Mouse (Mus musculus): ENCODE measurements around the gene Rmnd5b. TPM values are rescaled to one million over a fixed set of nuclear protein-coding genes. Genes with fewer than 3 reads are reported as not detected.
A peak's percentile ranks its signal among the peaks of the same experiment; 100 is the strongest.
"Not testable (repeated sequence)": the region's sequence is repeated elsewhere in the genome, so short reads cannot be mapped to it uniquely, and the experiment has no call there.

Rmnd5b gene
- total RNA-seq, 2 experiments from 2014 or later = 54.8 to 55.1 TPM

GRCm38 (mm10) chr11:51649889-51650199 lies 14.1 kb upstream of the Rmnd5b start:
- no peak for DNase-seq (ENCODE audit: low spot score in 2 of 2)

DNA sequence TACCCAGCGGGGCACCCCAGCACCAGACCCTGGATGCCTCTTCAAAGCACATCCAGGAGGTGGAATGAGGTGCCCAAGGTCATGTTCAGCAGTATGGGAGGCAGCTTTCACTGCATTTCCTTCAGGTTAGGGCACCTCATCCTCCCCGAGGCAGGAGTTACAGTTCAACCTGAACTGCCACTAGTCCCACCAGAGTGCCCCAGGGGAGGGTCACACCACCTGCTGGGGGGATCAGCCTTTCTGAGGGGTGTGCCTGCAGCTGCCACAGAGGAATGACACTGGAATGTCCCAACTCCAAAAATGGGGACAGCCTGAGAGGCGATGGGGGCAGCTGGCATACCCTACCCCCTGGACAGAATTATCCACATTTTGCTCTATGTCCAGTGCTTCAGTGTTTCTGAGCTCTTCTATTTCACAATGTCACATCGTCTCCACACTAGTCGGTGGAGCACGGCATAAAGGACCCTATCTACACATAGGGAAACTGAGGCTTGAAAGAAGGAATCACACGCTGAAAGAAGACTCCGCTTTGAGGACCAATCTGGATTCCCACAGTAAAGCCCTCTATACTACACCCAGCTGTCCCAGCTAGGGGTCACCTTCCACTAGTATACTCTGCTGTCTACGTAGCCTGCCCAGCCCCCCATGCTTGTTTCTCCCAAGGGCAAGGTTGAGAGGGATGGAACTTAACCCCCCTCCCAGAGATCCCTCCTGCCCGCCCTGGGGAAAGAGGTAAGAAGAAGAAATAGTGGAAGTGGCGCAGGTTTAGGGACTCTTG lies 13.6 kb upstream of the Rmnd5b start:
- no peak for DNase-seq (ENCODE audit: low spot score in 2 of 2)

- no peak for DNase-seq (ENCODE audit: low spot score in 2 of 2)
These were observed 12.9 kb upstream of the Rmnd5b start for GRCm38 (mm10) chr11:51648566-51648965.

- peak in 1 of 2 experiments; percentile 19 for DNase-seq (ENCODE audit: low spot score in 2 of 2)
These were observed 11.3 kb upstream of the Rmnd5b start for GRCm38 (mm10) chr11:51646751-51647667.

DNA sequence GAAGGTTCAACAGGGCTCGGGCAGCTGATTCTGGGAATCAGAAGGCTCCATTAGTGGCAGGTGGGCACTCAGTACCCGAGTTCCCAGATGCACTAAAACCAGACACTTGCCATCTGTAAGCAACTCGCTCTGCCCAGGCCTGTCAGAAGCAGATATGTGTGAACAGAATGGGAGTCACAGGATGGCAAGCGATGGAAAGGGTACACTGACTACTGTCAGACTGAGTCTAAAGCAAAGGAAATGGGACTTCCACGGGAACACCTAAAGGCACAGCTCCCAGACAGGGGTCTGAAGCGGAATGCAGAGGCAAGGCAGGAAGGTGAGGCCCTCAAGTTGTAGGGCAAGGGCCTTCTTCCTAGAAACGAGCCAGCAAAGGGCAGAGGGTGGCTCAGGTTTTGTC lies 10.5 kb upstream of the Rmnd5b start:
- peak in 1 of 2 experiments; percentile 17 for DNase-seq (ENCODE audit: low spot score in 2 of 2)

DNA sequence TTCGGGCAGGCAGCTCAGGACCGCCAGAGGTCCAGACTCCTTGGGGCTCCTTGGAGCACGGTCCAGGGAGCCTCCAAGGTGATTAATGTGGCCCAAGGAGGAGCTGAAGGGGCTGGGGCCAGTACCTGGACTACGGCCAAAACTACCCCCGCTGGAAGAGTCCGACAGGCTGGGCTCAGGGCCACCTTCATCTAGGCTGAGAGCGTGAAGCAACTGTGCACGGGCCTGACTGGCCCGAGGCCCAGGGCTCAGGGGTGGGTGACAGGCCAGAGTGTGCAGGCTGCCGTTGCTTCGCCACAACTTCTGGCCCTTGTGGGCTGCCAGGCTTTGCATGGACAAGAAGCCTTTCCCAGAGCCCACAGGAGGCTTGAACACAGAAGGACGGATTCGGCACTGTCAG lies 9.6 kb upstream of the Rmnd5b start:
- DNase-seq (ENCODE audit: low spot score in 2 of 2) = peak in 1 of 2 experiments; percentile 23

GRCm38 (mm10) chr11:51644217-51644616 lies 8.5 kb upstream of the Rmnd5b start:
- DNase-seq (ENCODE audit: low spot score in 2 of 2) = no peak

- DNase-seq (ENCODE audit: low spot score in 2 of 2) = peak in 1 of 2 experiments; percentile 34
These were observed 8.1 kb upstream of the Rmnd5b start for GRCm38 (mm10) chr11:51643761-51644160.

DNA sequence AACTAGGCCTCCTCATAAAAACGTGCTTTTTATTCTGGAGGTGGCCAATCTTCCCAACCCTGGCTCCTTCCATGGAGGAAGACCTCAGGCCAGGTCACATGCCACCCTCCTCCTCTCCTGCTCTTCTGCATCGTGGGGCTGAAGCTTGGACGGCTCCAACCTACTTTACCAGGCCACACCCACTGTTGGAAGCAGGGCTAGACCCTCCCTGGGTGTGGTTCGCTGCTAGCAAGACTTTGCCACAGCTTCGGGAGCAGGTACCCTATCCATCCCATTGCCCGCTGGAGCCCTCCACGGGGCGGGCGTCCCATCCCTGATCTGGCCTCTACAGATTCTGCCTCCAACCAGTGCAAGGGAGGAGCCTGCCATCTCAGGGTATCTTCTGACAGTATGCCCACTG lies 7.5 kb upstream of the Rmnd5b start:
- DNase-seq (ENCODE audit: low spot score in 2 of 2) = no peak

DNA sequence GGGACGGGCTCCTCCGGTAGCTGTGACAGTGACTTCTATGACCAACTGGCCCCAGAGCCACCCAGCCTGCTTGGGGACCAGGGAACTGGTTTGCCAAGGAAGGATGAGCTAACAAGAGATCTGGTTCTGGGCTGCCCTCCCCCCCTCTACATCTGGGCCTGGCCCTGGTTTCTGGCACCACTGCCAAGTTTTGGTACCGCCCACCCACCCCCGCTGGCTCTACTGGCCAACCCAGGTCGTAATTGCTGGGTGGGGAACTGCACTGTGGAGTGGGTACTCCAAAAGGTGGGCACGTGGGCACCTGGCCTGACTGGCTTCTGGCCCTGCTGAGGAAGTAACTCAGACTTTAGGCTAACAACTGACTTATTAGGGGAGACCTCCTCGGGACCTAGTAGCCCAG lies 5.1 kb upstream of the Rmnd5b start:
- DNase-seq (ENCODE audit: low spot score in 2 of 2) = no peak

DNA sequence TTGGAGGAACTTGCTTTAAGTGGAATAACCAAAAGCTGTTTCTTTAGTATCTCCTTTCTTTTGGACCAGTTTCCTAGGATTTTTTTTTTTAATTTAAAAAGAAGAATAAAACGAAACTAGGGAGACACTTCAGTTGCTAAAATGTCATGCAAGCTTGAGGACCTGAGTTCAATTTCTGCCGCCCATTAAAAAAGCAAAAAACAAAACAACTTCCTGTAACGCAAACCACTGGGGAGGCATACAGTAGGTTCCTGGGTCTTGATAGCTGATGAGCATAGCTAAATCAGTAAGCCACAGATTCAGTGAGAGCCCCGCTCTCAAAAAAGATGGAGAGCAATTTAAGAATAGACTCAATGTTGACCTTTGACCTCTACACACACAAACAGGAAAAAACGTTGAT lies 2.8 kb upstream of the Rmnd5b start:
- no peak for DNase-seq (ENCODE audit: low spot score in 2 of 2)

- no peak for DNase-seq (ENCODE audit: low spot score in 2 of 2)
These were observed 2.3 kb upstream of the Rmnd5b start for GRCm38 (mm10) chr11:51637971-51638414.

DNA sequence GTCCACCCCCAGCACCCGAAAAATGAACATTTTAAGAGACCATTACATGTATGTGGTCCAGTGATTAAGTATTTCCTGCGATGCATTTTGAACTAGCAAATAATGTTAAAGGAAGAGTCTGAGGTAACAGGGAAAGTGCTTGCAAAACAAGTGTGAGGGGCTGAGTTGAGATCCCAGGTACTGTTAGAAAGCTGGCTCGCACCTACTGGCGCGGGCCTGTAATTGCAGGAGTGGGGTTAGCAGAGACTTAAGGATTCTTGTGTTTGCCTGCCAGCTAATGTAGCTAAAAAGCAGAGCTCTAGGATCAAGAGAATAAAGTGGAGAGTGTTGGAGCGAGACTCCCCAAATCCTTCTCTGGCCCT lies 608 bp upstream of the Rmnd5b start:
- DNase-seq (ENCODE audit: low spot score in 2 of 2) = peak in 1 of 2 experiments; percentile 38

- DNase-seq (ENCODE audit: low spot score in 2 of 2) = no peak
These were observed 570 bp downstream of the Rmnd5b start for GRCm38 (mm10) chr11:51635127-51635524.

GRCm38 (mm10) chr11:51633721-51634120 lies 2.0 kb downstream of the Rmnd5b start:
- no peak for DNase-seq (ENCODE audit: low spot score in 2 of 2)

DNA sequence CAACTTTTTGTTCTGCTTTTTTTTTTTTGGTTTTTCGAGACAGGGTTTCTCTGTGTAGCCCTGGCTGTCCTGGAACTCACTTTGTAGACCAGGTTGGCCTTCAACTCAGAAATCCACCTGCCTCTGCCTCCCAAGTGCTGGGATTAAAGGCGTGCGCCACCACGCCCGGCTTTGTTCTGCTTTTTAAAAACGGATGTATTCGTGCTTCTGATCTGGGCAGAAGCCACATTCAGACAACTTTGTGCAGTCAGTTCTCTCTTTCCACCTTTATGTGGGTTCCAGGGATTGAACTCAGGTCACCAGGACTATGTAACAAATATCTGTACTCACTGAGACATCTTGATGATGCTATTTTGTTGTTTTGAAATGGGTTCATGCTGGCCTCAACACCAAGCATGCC lies 2.5 kb downstream of the Rmnd5b start:
- DNase-seq (ENCODE audit: low spot score in 2 of 2) = not testable (repeated sequence)

DNA sequence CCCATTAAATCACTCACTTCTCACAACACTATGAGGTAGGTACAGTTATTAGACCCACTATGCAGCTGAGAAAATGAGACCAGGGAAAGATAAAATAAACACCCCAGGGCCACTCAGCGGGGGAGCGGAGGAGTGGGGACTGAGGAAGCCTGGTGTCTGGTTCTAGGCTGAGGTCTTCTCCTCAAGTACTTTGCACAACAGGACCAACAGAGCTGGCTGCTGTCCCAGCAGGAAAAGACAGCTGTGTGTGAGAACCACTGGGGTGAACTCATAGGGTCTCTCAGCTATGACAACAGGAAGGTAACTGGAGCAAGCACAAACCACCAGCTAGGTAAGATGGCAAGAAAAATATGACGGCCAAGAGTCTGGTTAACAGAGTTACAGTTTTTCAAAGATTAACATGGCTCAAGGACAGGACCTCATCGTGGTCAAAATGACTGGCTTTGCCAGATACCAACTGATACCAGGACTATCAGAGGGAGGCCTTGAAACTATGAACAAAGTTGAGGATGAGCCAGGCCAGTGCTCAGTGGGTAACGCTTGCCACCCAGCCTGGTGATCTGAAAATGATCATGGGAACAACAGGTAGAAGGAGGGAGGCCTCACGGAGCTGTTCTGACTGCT lies 3.5 kb downstream of the Rmnd5b start:
- no peak for DNase-seq (ENCODE audit: low spot score in 2 of 2)

GRCm38 (mm10) chr11:51629651-51630314 lies 5.9 kb downstream of the Rmnd5b start:
- DNase-seq (ENCODE audit: low spot score in 2 of 2) = no peak

DNA sequence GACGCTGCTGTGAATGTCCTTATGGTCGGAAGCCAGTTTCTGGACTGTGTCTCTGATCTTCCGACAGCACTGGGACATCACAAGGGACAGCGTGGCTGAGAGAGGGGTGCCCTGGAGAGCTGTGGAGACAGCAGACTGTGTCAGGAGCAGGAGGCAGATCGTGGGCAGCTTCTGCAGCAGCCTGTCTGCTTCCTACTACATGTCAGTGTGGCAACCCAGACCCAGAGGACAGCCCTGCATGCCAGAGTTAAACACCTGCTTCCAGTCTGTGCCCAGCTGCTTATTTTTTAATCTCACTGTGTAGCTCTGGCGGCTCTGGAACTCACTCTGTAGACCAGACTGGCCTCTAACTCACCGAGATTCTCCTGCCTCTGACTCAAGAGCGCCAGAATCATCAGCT lies 7.8 kb downstream of the Rmnd5b start:
- DNase-seq (ENCODE audit: low spot score in 2 of 2) = no peak

DNA sequence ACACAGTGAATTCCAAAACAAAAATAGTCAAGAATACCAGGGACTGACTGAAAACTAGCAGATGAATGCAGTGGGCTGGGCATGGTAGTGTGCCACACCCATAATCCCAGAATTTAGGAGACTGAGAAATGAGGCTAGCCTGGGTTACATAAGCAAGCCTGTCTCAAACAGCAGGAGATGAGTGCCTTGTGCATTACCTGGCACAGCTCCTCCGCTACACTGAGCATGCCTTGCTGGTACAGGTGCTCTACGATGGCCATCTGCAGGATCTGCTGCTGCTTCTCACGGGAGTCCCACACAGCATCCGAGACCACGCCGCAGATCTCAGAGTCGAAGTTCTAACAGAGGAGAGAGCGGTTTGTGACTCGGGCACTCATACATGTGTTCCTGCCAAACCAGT lies 8.3 kb downstream of the Rmnd5b start:
- no peak for DNase-seq (ENCODE audit: low spot score in 2 of 2)

DNA sequence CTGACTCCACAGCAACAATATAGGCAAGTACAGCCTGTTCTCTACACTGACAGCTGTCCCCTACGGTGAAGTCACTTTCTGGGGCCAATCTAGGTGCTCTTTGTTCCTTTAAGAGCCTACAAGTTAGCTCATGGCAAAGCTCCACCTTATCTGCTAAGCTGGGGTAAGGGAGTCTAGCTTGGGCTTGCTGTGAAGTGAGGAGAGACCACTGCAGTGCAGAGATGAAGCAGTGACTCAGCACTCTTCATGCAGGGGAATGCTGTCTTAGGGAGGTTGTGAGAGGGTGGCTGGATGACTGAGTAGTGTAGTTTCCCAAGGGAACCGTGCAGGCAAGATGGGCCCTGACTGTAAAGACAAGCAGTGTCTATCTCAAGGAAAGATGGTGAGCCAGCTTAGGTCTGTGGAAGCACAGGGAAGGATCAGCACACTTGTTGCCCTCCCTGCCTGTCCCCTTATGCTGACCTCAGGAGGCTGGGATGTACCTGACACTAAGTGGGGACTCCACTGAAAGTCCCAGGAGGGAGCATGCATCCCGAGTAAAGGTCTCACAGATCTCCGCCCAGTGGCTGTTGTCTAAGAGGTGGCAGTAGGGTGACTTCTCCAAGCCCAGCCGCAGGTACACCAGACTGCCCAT lies 10.4 kb downstream of the Rmnd5b start:
- no peak for DNase-seq (ENCODE audit: low spot score in 2 of 2)
